Mouse (Mus musculus): ENCODE data around the gene Ghr. TPM values are rescaled to one million over a fixed set of nuclear protein-coding genes. Genes with fewer than 3 reads are reported as not detected.

The Ghr gene
- polyA plus RNA-seq (2015; fragmentation: Nextera tagmentation; extraction: Ambion mirVana): 4.9 and 6.3 TPM in 2 replicates

- H3K4me3 ChIP-seq: peak within 1 kb of the TSS; percentile 76
- H3K4me1 ChIP-seq: peaks cover 14% of the 10 kb centered on the region
- no peaks in the 10 kb centered on the region for H3K9me3 ChIP-seq
- peak within 1 kb of the TSS; percentile 85 for H3K4me2 ChIP-seq (replicated peaks)
- H3K27me3 ChIP-seq: no peaks in the 10 kb centered on the region
- H3K9ac ChIP-seq (replicated peaks): peak within 1 kb of the TSS; percentile 58
- WGBS: under 1% methylated on average over 51 of the region's 52 CpGs
- ATAC-seq (replicated peaks): peak; percentile 96
- peak within 1 kb of the TSS; percentile 88 for H3K27ac ChIP-seq (replicated peaks)
- H3K36me3 ChIP-seq: no peaks in the 10 kb centered on the region
These were observed at the start of gene Ghr for GRCm38 (mm10) chr15:3582807-3583636. TSS of gene Ghr (minus strand) at chr15:3583492.

- H3K4me2 ChIP-seq (replicated peaks): no peak overlapping the region
- no peak overlapping the region for H3K27ac ChIP-seq (replicated peaks)
- no peaks in the 10 kb centered on the region for H3K9me3 ChIP-seq
- H3K27me3 ChIP-seq: no peaks in the 10 kb centered on the region
- no peak overlapping the region for H3K4me3 ChIP-seq
- H3K36me3 ChIP-seq: no peaks in the 10 kb centered on the region
- ATAC-seq (replicated peaks): no peak
- H3K9ac ChIP-seq (replicated peaks): no peak overlapping the region
- no peaks in the 10 kb centered on the region for H3K4me1 ChIP-seq
These were observed 39.5 kb upstream of the Ghr start for GRCm38 (mm10) chr15:3622746-3623145.

- no peaks in the 10 kb centered on the region for H3K36me3 ChIP-seq
- no peaks in the 10 kb centered on the region for H3K27me3 ChIP-seq
- whole genome bisulfite sequencing: 92% methylated on average over 3 of the region's 3 CpGs
These were observed 37.1 kb upstream of the Ghr start for GRCm38 (mm10) chr15:3620368-3620767.

GRCm38 (mm10) chr15:3618311-3618710 lies 35.0 kb upstream of the Ghr start:
- Histone ChIP-seq H3K36me3 (no peaks in the 10 kb centered on the region), H3K27ac (replicated peaks) (no peak overlapping the region), H3K27me3 (no peaks in the 10 kb centered on the region), H3K4me1 (no peaks in the 10 kb centered on the region), H3K9ac (replicated peaks) (no peak overlapping the region), H3K9me3 (no peaks in the 10 kb centered on the region), H3K4me2 (replicated peaks) (no peak overlapping the region), H3K4me3 (no peak overlapping the region)
- ATAC-seq (replicated peaks): no peak
- 96% methylated on average over 3 of the region's 3 CpGs for WGBS

More at GRCm38 (mm10) chr15:3620368-3620767, 37.1 kb upstream of the Ghr start:
- ATAC-seq (replicated peaks): no peak
- no peaks in the 10 kb centered on the region for H3K4me1 ChIP-seq
- no peak overlapping the region for H3K4me2 ChIP-seq (replicated peaks)
- no peak overlapping the region for H3K27ac ChIP-seq (replicated peaks)
- no peaks in the 10 kb centered on the region for H3K9me3 ChIP-seq
- no peak overlapping the region for H3K9ac ChIP-seq (replicated peaks)
- H3K4me3 ChIP-seq: no peak overlapping the region

- no peaks in the 10 kb centered on the region for H3K9me3 ChIP-seq
- no peak overlapping the region for H3K4me3 ChIP-seq
- no peak for ATAC-seq (replicated peaks)
- H3K36me3 ChIP-seq: no peaks in the 10 kb centered on the region
- no peak overlapping the region for H3K9ac ChIP-seq (replicated peaks)
- no peak overlapping the region for H3K27ac ChIP-seq (replicated peaks)
- H3K27me3 ChIP-seq: no peaks in the 10 kb centered on the region
- H3K4me1 ChIP-seq: no peaks in the 10 kb centered on the region
- H3K4me2 ChIP-seq (replicated peaks): no peak overlapping the region
These were observed 28.7 kb upstream of the Ghr start for GRCm38 (mm10) chr15:3611961-3612360.

- 88% methylated on average over 3 of the region's 3 CpGs for WGBS
These were observed 24.7 kb upstream of the Ghr start for GRCm38 (mm10) chr15:3607951-3608350.

GRCm38 (mm10) chr15:3602098-3602486 lies 18.8 kb upstream of the Ghr start:
- Histone ChIP-seq H3K9ac (replicated peaks) (no peak overlapping the region), H3K4me1 (no peaks in the 10 kb centered on the region), H3K27me3 (no peaks in the 10 kb centered on the region), H3K4me3 (no peak overlapping the region), H3K27ac (replicated peaks) (no peak overlapping the region), H3K9me3 (no peaks in the 10 kb centered on the region), H3K36me3 (no peaks in the 10 kb centered on the region), H3K4me2 (replicated peaks) (no peak overlapping the region)
- no peak for ATAC-seq (replicated peaks)
- WGBS: 92% methylated on average over 2 of the region's 2 CpGs

More at GRCm38 (mm10) chr15:3607951-3608350, 24.7 kb upstream of the Ghr start:
- no peak overlapping the region for H3K4me2 ChIP-seq (replicated peaks)
- H3K36me3 ChIP-seq: no peaks in the 10 kb centered on the region
- H3K9me3 ChIP-seq: no peaks in the 10 kb centered on the region
- no peak overlapping the region for H3K9ac ChIP-seq (replicated peaks)
- H3K4me3 ChIP-seq: no peak overlapping the region
- ATAC-seq (replicated peaks): no peak
- H3K27me3 ChIP-seq: no peaks in the 10 kb centered on the region
- H3K4me1 ChIP-seq: no peaks in the 10 kb centered on the region
- H3K27ac ChIP-seq (replicated peaks): no peak overlapping the region

GRCm38 (mm10) chr15:3601422-3602097 lies 18.3 kb upstream of the Ghr start:
- Histone ChIP-seq H3K4me3 (no peak overlapping the region), H3K36me3 (no peaks in the 10 kb centered on the region), H3K27me3 (no peaks in the 10 kb centered on the region), H3K9ac (replicated peaks) (no peak overlapping the region), H3K4me1 (no peaks in the 10 kb centered on the region), H3K27ac (replicated peaks) (no peak overlapping the region), H3K4me2 (replicated peaks) (no peak overlapping the region), H3K9me3 (no peaks in the 10 kb centered on the region)
- WGBS: 87% methylated on average over 4 of the region's 4 CpGs
- no peak for ATAC-seq (replicated peaks)

GRCm38 (mm10) chr15:3587879-3588278 lies 4.6 kb upstream of the Ghr start:
- Histone ChIP-seq H3K4me3 (no peak overlapping the region), H3K36me3 (no peaks in the 10 kb centered on the region), H3K4me1 (no peaks in the 10 kb centered on the region), H3K4me2 (replicated peaks) (no peak overlapping the region), H3K9ac (replicated peaks) (no peak overlapping the region), H3K9me3 (no peaks in the 10 kb centered on the region), H3K27me3 (no peaks in the 10 kb centered on the region), H3K27ac (replicated peaks) (no peak overlapping the region)
- ATAC-seq (replicated peaks): no peak
- 72% methylated on average over 2 of the region's 2 CpGs for WGBS

- Histone ChIP-seq H3K27ac (replicated peaks) (no peak overlapping the region), H3K4me3 (no peak overlapping the region), H3K4me2 (replicated peaks) (no peak overlapping the region), H3K9ac (replicated peaks) (no peak overlapping the region), H3K36me3 (no peaks in the 10 kb centered on the region), H3K27me3 (no peaks in the 10 kb centered on the region), H3K9me3 (no peaks in the 10 kb centered on the region), H3K4me1 (peaks cover 14% of the 10 kb centered on the region)
- no peak for ATAC-seq (replicated peaks)
- WGBS: 58% methylated on average over 4 of the region's 4 CpGs
These were observed 1.1 kb upstream of the Ghr start for GRCm38 (mm10) chr15:3584361-3584760.

GRCm38 (mm10) chr15:3581861-3582806 lies 1.2 kb downstream of the Ghr start:
- Histone ChIP-seq H3K27me3 (no peaks in the 10 kb centered on the region), H3K27ac (replicated peaks) (no peak overlapping the region), H3K9me3 (no peaks in the 10 kb centered on the region), H3K9ac (replicated peaks) (peak overlapping the region; percentile 22; the same call in 1 of the 2 replicates), H3K4me3 (peak overlapping the region; percentile 76), H3K4me1 (peaks cover 14% of the 10 kb centered on the region), H3K36me3 (no peaks in the 10 kb centered on the region), H3K4me2 (replicated peaks) (peak overlapping the region; percentile 85)
- ATAC-seq (replicated peaks): peak; percentile 59
- WGBS: 9% methylated on average over 34 of the region's 34 CpGs

GRCm38 (mm10) chr15:3581337-3581736 lies 2.0 kb downstream of the Ghr start:
- H3K36me3 ChIP-seq: no peaks in the 10 kb centered on the region
- no peaks in the 10 kb centered on the region for H3K27me3 ChIP-seq
- 49% methylated on average over 3 of the region's 3 CpGs for WGBS
- H3K9me3 ChIP-seq: no peaks in the 10 kb centered on the region
- no peak overlapping the region for H3K4me3 ChIP-seq
- H3K9ac ChIP-seq (replicated peaks): no peak overlapping the region
- peak overlapping the region; percentile 85 for H3K4me2 ChIP-seq (replicated peaks)
- H3K4me1 ChIP-seq: peaks cover 14% of the 10 kb centered on the region
- ATAC-seq (replicated peaks): no peak
- H3K27ac ChIP-seq (replicated peaks): no peak overlapping the region
